Mouse (Mus musculus): ENCODE measurements at regions not wholly inside any gene's neighbourhood (a gene's known extent, or its start where the extent isn't known, plus 50 kb on each side); places are given as distances from the start of the nearest gene placed in this dataset.

GRCm38 (mm10) chr5:133656837-133657236, 442.7 kb upstream of the Castor2 start:
- Histone ChIP-seq H3K9ac (no peak overlapping the region), H3K36me3 (no peaks in the 10 kb centered on the region), H3K4me2 (no peak overlapping the region), H3K9me3 (replicated peaks) (peaks cover 18% of the 10 kb centered on the region), H3K27me3 (replicated peaks) (no peaks in the 10 kb centered on the region), H3K4me3 (no peak overlapping the region), H3K27ac (no peak overlapping the region), H3K4me1 (no peaks in the 10 kb centered on the region)
- no peak for ATAC-seq
- 76% methylated on average over 8 of the region's 8 CpGs for WGBS (ENCODE audit: insufficient replicate concordance)

GRCm38 (mm10) chr5:133653431-133653830, 446.1 kb upstream of the Castor2 start:
- ATAC-seq = no peak
- H3K9me3 ChIP-seq (replicated peaks) = peaks cover 23% of the 10 kb centered on the region
- H3K27me3 ChIP-seq (replicated peaks) = no peaks in the 10 kb centered on the region
- no peak overlapping the region for H3K9ac ChIP-seq
- H3K4me2 ChIP-seq = no peak overlapping the region
- 44% methylated on average over 1 of the region's 1 CpGs for WGBS (ENCODE audit: insufficient replicate concordance)
- H3K36me3 ChIP-seq = no peaks in the 10 kb centered on the region
- H3K4me3 ChIP-seq = no peak overlapping the region
- no peaks in the 10 kb centered on the region for H3K4me1 ChIP-seq
- no peak overlapping the region for H3K27ac ChIP-seq

GRCm38 (mm10) chr5:133650246-133650645, 449.3 kb upstream of the Castor2 start:
- H3K4me3 ChIP-seq = no peak overlapping the region
- ATAC-seq = no peak
- H3K9me3 ChIP-seq (replicated peaks) = peaks cover 17% of the 10 kb centered on the region
- H3K36me3 ChIP-seq = no peaks in the 10 kb centered on the region
- H3K27me3 ChIP-seq (replicated peaks) = no peaks in the 10 kb centered on the region
- H3K4me1 ChIP-seq = no peaks in the 10 kb centered on the region
- H3K9ac ChIP-seq = no peak overlapping the region
- H3K27ac ChIP-seq = no peak overlapping the region
- no peak overlapping the region for H3K4me2 ChIP-seq
- WGBS (ENCODE audit: insufficient replicate concordance) = 72% methylated on average over 3 of the region's 3 CpGs

- ATAC-seq = no peak
- H3K4me2 ChIP-seq = no peak overlapping the region
- H3K9ac ChIP-seq = no peak overlapping the region
- WGBS (ENCODE audit: insufficient replicate concordance) = 69% methylated on average over 3 of the region's 3 CpGs
- H3K27ac ChIP-seq = no peak overlapping the region
- no peaks in the 10 kb centered on the region for H3K36me3 ChIP-seq
- H3K4me1 ChIP-seq = no peaks in the 10 kb centered on the region
- peaks cover 16% of the 10 kb centered on the region; the same call in 1 of the 2 replicates for H3K9me3 ChIP-seq (replicated peaks)
- no peak overlapping the region for H3K4me3 ChIP-seq
- no peaks in the 10 kb centered on the region for H3K27me3 ChIP-seq (replicated peaks)
These were observed 453.8 kb upstream of the Castor2 start for GRCm38 (mm10) chr5:133645696-133646195.

GRCm38 (mm10) chr5:133643326-133643725, 456.2 kb upstream of the Castor2 start:
- Histone ChIP-seq H3K36me3 (no peaks in the 10 kb centered on the region), H3K4me2 (no peak overlapping the region), H3K9ac (no peak overlapping the region), H3K27me3 (replicated peaks) (no peaks in the 10 kb centered on the region), H3K9me3 (replicated peaks) (peaks cover 13% of the 10 kb centered on the region; the same call in 1 of the 2 replicates), H3K27ac (no peak overlapping the region), H3K4me1 (no peaks in the 10 kb centered on the region), H3K4me3 (no peak overlapping the region)
- WGBS (ENCODE audit: insufficient replicate concordance) = 57% methylated on average over 2 of the region's 2 CpGs
- ATAC-seq = no peak

GRCm38 (mm10) chr5:133634481-133634880, 465.0 kb upstream of the Castor2 start:
- no peaks in the 10 kb centered on the region for H3K4me1 ChIP-seq
- WGBS (ENCODE audit: insufficient replicate concordance) = 41% methylated on average over 5 of the region's 5 CpGs
- ATAC-seq = no peak

GRCm38 (mm10) chr5:133631812-133632211, 467.7 kb upstream of the Castor2 start:
- Histone ChIP-seq H3K4me1 (no peaks in the 10 kb centered on the region), H3K27me3 (replicated peaks) (no peaks in the 10 kb centered on the region), H3K9ac (no peak overlapping the region), H3K4me2 (no peak overlapping the region), H3K36me3 (no peaks in the 10 kb centered on the region), H3K9me3 (replicated peaks) (no peaks in the 10 kb centered on the region), H3K27ac (no peak overlapping the region), H3K4me3 (no peak overlapping the region)
- no peak for ATAC-seq

More at GRCm38 (mm10) chr5:133634481-133634880, 465.0 kb upstream of the Castor2 start:
- Histone ChIP-seq H3K9me3 (replicated peaks) (no peaks in the 10 kb centered on the region), H3K27ac (no peak overlapping the region), H3K27me3 (replicated peaks) (no peaks in the 10 kb centered on the region), H3K9ac (no peak overlapping the region), H3K4me2 (no peak overlapping the region), H3K36me3 (no peaks in the 10 kb centered on the region), H3K4me3 (no peak overlapping the region)

- Histone ChIP-seq H3K9ac (no peak overlapping the region), H3K4me2 (no peak overlapping the region), H3K4me1 (no peaks in the 10 kb centered on the region), H3K27me3 (replicated peaks) (no peaks in the 10 kb centered on the region), H3K27ac (no peak overlapping the region), H3K4me3 (no peak overlapping the region), H3K9me3 (replicated peaks) (peaks cover 11% of the 10 kb centered on the region; the same call in 1 of the 2 replicates), H3K36me3 (no peaks in the 10 kb centered on the region)
- 71% methylated on average over 8 of the region's 8 CpGs for WGBS (ENCODE audit: insufficient replicate concordance)
- no peak for ATAC-seq
These were observed 480.2 kb upstream of the Castor2 start for GRCm38 (mm10) chr5:133619347-133619746.

GRCm38 (mm10) chr5:133601241-133601739, 498.2 kb upstream of the Castor2 start:
- Histone ChIP-seq H3K9me3 (replicated peaks) (0 out of 2 replicates have a peak, but pooled peaks cover 16% of the 10 kb centered on the region), H3K27ac (no peak overlapping the region), H3K9ac (no peak overlapping the region), H3K27me3 (replicated peaks) (no peaks in the 10 kb centered on the region), H3K4me2 (no peak overlapping the region), H3K4me3 (no peak overlapping the region), H3K4me1 (no peaks in the 10 kb centered on the region), H3K36me3 (no peaks in the 10 kb centered on the region)
- WGBS (ENCODE audit: insufficient replicate concordance) = 74% methylated on average over 8 of the region's 8 CpGs
- ATAC-seq = no peak

GRCm38 (mm10) chr5:133600630-133601029, 498.9 kb upstream of the Castor2 start:
- 0 out of 2 replicates have a peak, but pooled peaks cover 13% of the 10 kb centered on the region for H3K9me3 ChIP-seq (replicated peaks)
- no peak for ATAC-seq
- 64% methylated on average over 5 of the region's 5 CpGs for WGBS (ENCODE audit: insufficient replicate concordance)
- H3K36me3 ChIP-seq = no peaks in the 10 kb centered on the region
- no peak overlapping the region for H3K9ac ChIP-seq
- H3K27me3 ChIP-seq (replicated peaks) = no peaks in the 10 kb centered on the region
- H3K4me1 ChIP-seq = no peaks in the 10 kb centered on the region
- H3K4me2 ChIP-seq = no peak overlapping the region
- H3K4me3 ChIP-seq = no peak overlapping the region
- H3K27ac ChIP-seq = no peak overlapping the region

GRCm38 (mm10) chr5:133598105-133598504, 501.4 kb upstream of the Castor2 start:
- H3K9ac ChIP-seq = no peak overlapping the region
- H3K36me3 ChIP-seq = no peaks in the 10 kb centered on the region
- H3K27me3 ChIP-seq (replicated peaks) = no peaks in the 10 kb centered on the region
- WGBS (ENCODE audit: insufficient replicate concordance) = 80% methylated on average over 3 of the region's 3 CpGs
- 0 out of 2 replicates have a peak, but pooled peaks cover 7% of the 10 kb centered on the region for H3K9me3 ChIP-seq (replicated peaks)
- no peak overlapping the region for H3K4me2 ChIP-seq
- no peak overlapping the region for H3K4me3 ChIP-seq
- ATAC-seq = no peak
- no peaks in the 10 kb centered on the region for H3K4me1 ChIP-seq
- no peak overlapping the region for H3K27ac ChIP-seq

- ATAC-seq = no peak
- no peak overlapping the region for H3K27ac ChIP-seq
- no peak overlapping the region for H3K9ac ChIP-seq
- H3K4me1 ChIP-seq = no peaks in the 10 kb centered on the region
- no peaks in the 10 kb centered on the region for H3K27me3 ChIP-seq (replicated peaks)
- H3K36me3 ChIP-seq = no peaks in the 10 kb centered on the region
- H3K4me3 ChIP-seq = no peak overlapping the region
- no peak overlapping the region for H3K4me2 ChIP-seq
- 0 out of 2 replicates have a peak, but pooled peaks cover 4% of the 10 kb centered on the region for H3K9me3 ChIP-seq (replicated peaks)
These were observed 513.0 kb upstream of the Castor2 start for GRCm38 (mm10) chr5:133586492-133586891.

GRCm38 (mm10) chr5:133585181-133585580, 514.3 kb upstream of the Castor2 start:
- Histone ChIP-seq H3K36me3 (no peaks in the 10 kb centered on the region), H3K4me3 (no peak overlapping the region), H3K27me3 (replicated peaks) (no peaks in the 10 kb centered on the region), H3K9ac (no peak overlapping the region), H3K27ac (no peak overlapping the region), H3K4me1 (no peaks in the 10 kb centered on the region), H3K9me3 (replicated peaks) (0 out of 2 replicates have a peak, but pooled peaks cover 4% of the 10 kb centered on the region), H3K4me2 (no peak overlapping the region)
- WGBS (ENCODE audit: insufficient replicate concordance) = 25% methylated on average over 3 of the region's 3 CpGs
- no peak for ATAC-seq

All from liver, embryonic 12.5 days (tissue).